Mouse (Mus musculus): ENCODE measurements around the gene Creb3l2. TPM values are rescaled to one million over a fixed set of nuclear protein-coding genes. Genes with fewer than 3 reads are reported as not detected.

Creb3l2 gene
- polyA plus RNA-seq, 1 experiment from 2014 or later: 31.7 TPM

- H3K4me1 ChIP-seq (ENCODE audit: insufficient read depth, low read length): peaks cover 64% of the 10 kb centered on the region
- peak overlapping the region; percentile 27; the same call in 1 of the 2 replicates for H3K9ac ChIP-seq (replicated peaks; ENCODE audit: low read length)
- H3K9me3 ChIP-seq (ENCODE audit: low read length): no peaks in the 10 kb centered on the region
- peak overlapping the region; percentile 19 for H3K4me2 ChIP-seq (replicated peaks; ENCODE audit: low read depth, low read length)
- no peaks in the 10 kb centered on the region for H3K36me3 ChIP-seq (ENCODE audit: insufficient read depth, low read length)
- WGBS: 39% methylated on average over 6 of the region's 6 CpGs
- no peak for ATAC-seq (ENCODE audit: low FRiP score, low TSS enrichment)
- peak overlapping the region; percentile 87 for H3K27ac ChIP-seq (ENCODE audit: low read length)
- H3K27me3 ChIP-seq (ENCODE audit: insufficient read depth, low read length): no peaks in the 10 kb centered on the region
- no peak overlapping the region for H3K4me3 ChIP-seq (ENCODE audit: low read length)
These were observed 23.0 kb downstream of the Creb3l2 start for GRCm38 (mm10) chr6:37418931-37419330.

- no peak overlapping the region for H3K4me2 ChIP-seq (replicated peaks; ENCODE audit: low read depth, low read length)
- H3K36me3 ChIP-seq (ENCODE audit: insufficient read depth, low read length): no peaks in the 10 kb centered on the region
- H3K27me3 ChIP-seq (ENCODE audit: insufficient read depth, low read length): no peaks in the 10 kb centered on the region
- peak overlapping the region; percentile 78 for H3K27ac ChIP-seq (ENCODE audit: low read length)
- no peaks in the 10 kb centered on the region for H3K9me3 ChIP-seq (ENCODE audit: low read length)
- 45% methylated on average over 4 of the region's 4 CpGs for WGBS
- no peak overlapping the region for H3K9ac ChIP-seq (replicated peaks; ENCODE audit: low read length)
- H3K4me3 ChIP-seq (ENCODE audit: low read length): no peak overlapping the region
- ATAC-seq (ENCODE audit: low FRiP score, low TSS enrichment): peak; percentile 55
- H3K4me1 ChIP-seq (ENCODE audit: insufficient read depth, low read length): peaks cover 63% of the 10 kb centered on the region
These were observed 25.2 kb downstream of the Creb3l2 start for GRCm38 (mm10) chr6:37416743-37417142.

GRCm38 (mm10) chr6:37415505-37415904 lies 26.4 kb downstream of the Creb3l2 start:
- H3K4me2 ChIP-seq (replicated peaks; ENCODE audit: low read depth, low read length): no peak overlapping the region
- H3K9me3 ChIP-seq (ENCODE audit: low read length): no peaks in the 10 kb centered on the region
- H3K36me3 ChIP-seq (ENCODE audit: insufficient read depth, low read length): no peaks in the 10 kb centered on the region
- H3K9ac ChIP-seq (replicated peaks; ENCODE audit: low read length): 0 out of 2 replicates have a peak overlapping the region, but pooled peaks have one; percentile 13
- ATAC-seq (ENCODE audit: low FRiP score, low TSS enrichment): no peak
- no peaks in the 10 kb centered on the region for H3K27me3 ChIP-seq (ENCODE audit: insufficient read depth, low read length)
- peak overlapping the region; percentile 84 for H3K27ac ChIP-seq (ENCODE audit: low read length)
- 53% methylated on average over 6 of the region's 6 CpGs for WGBS
- H3K4me1 ChIP-seq (ENCODE audit: insufficient read depth, low read length): peaks cover 75% of the 10 kb centered on the region
- H3K4me3 ChIP-seq (ENCODE audit: low read length): no peak overlapping the region

GRCm38 (mm10) chr6:37415034-37415433 lies 26.9 kb downstream of the Creb3l2 start:
- Histone ChIP-seq H3K36me3 (ENCODE audit: insufficient read depth, low read length) (no peaks in the 10 kb centered on the region), H3K9ac (replicated peaks; ENCODE audit: low read length) (0 out of 2 replicates have a peak overlapping the region, but pooled peaks have one; percentile 13), H3K4me1 (ENCODE audit: insufficient read depth, low read length) (peaks cover 73% of the 10 kb centered on the region), H3K4me3 (ENCODE audit: low read length) (no peak overlapping the region), H3K4me2 (replicated peaks; ENCODE audit: low read depth, low read length) (no peak overlapping the region), H3K27ac (ENCODE audit: low read length) (peak overlapping the region; percentile 84), H3K27me3 (ENCODE audit: insufficient read depth, low read length) (no peaks in the 10 kb centered on the region), H3K9me3 (ENCODE audit: low read length) (no peaks in the 10 kb centered on the region)
- WGBS: 28% methylated on average over 7 of the region's 7 CpGs
- ATAC-seq (ENCODE audit: low FRiP score, low TSS enrichment): peak; percentile 90

GRCm38 (mm10) chr6:37414576-37414975 lies 27.4 kb downstream of the Creb3l2 start:
- 88% methylated on average over 10 of the region's 10 CpGs for WGBS
- Histone ChIP-seq H3K4me2 (replicated peaks; ENCODE audit: low read depth, low read length) (no peak overlapping the region), H3K27me3 (ENCODE audit: insufficient read depth, low read length) (no peaks in the 10 kb centered on the region), H3K4me3 (ENCODE audit: low read length) (no peak overlapping the region), H3K9ac (replicated peaks; ENCODE audit: low read length) (no peak overlapping the region), H3K27ac (ENCODE audit: low read length) (peak overlapping the region; percentile 84), H3K36me3 (ENCODE audit: insufficient read depth, low read length) (no peaks in the 10 kb centered on the region), H3K4me1 (ENCODE audit: insufficient read depth, low read length) (peaks cover 72% of the 10 kb centered on the region), H3K9me3 (ENCODE audit: low read length) (no peaks in the 10 kb centered on the region)
- ATAC-seq (ENCODE audit: low FRiP score, low TSS enrichment): no peak

GRCm38 (mm10) chr6:37411696-37412095 lies 30.2 kb downstream of the Creb3l2 start:
- Histone ChIP-seq H3K27ac (ENCODE audit: low read length) (0 out of 2 replicates have a peak overlapping the region, but pooled peaks have one; percentile 42), H3K9ac (replicated peaks; ENCODE audit: low read length) (no peak overlapping the region), H3K27me3 (ENCODE audit: insufficient read depth, low read length) (no peaks in the 10 kb centered on the region), H3K36me3 (ENCODE audit: insufficient read depth, low read length) (no peaks in the 10 kb centered on the region), H3K4me2 (replicated peaks; ENCODE audit: low read depth, low read length) (no peak overlapping the region), H3K4me1 (ENCODE audit: insufficient read depth, low read length) (peaks cover 68% of the 10 kb centered on the region), H3K4me3 (ENCODE audit: low read length) (no peak overlapping the region), H3K9me3 (ENCODE audit: low read length) (no peaks in the 10 kb centered on the region)
- no peak for ATAC-seq (ENCODE audit: low FRiP score, low TSS enrichment)
- 35% methylated on average over 3 of the region's 3 CpGs for WGBS

- no peaks in the 10 kb centered on the region for H3K9me3 ChIP-seq (ENCODE audit: low read length)
- ATAC-seq (ENCODE audit: low FRiP score, low TSS enrichment): no peak
- H3K9ac ChIP-seq (replicated peaks; ENCODE audit: low read length): no peak overlapping the region
- peaks cover 67% of the 10 kb centered on the region for H3K4me1 ChIP-seq (ENCODE audit: insufficient read depth, low read length)
- H3K4me2 ChIP-seq (replicated peaks; ENCODE audit: low read depth, low read length): no peak overlapping the region
- no peaks in the 10 kb centered on the region for H3K27me3 ChIP-seq (ENCODE audit: insufficient read depth, low read length)
- peak overlapping the region; percentile 39; the same call in 1 of the 2 replicates for H3K27ac ChIP-seq (ENCODE audit: low read length)
- H3K4me3 ChIP-seq (ENCODE audit: low read length): no peak overlapping the region
- no peaks in the 10 kb centered on the region for H3K36me3 ChIP-seq (ENCODE audit: insufficient read depth, low read length)
- 88% methylated on average over 2 of the region's 2 CpGs for WGBS
These were observed 32.1 kb downstream of the Creb3l2 start for GRCm38 (mm10) chr6:37409829-37410228.

GRCm38 (mm10) chr6:37407876-37408275 lies 34.1 kb downstream of the Creb3l2 start:
- H3K4me3 ChIP-seq (ENCODE audit: low read length): no peak overlapping the region
- H3K27ac ChIP-seq (ENCODE audit: low read length): peak overlapping the region; percentile 70; the same call in 1 of the 2 replicates
- H3K9me3 ChIP-seq (ENCODE audit: low read length): no peaks in the 10 kb centered on the region
- WGBS: 74% methylated on average over 3 of the region's 3 CpGs
- H3K4me1 ChIP-seq (ENCODE audit: insufficient read depth, low read length): peaks cover 71% of the 10 kb centered on the region
- ATAC-seq (ENCODE audit: low FRiP score, low TSS enrichment): no peak
- no peaks in the 10 kb centered on the region for H3K36me3 ChIP-seq (ENCODE audit: insufficient read depth, low read length)
- H3K4me2 ChIP-seq (replicated peaks; ENCODE audit: low read depth, low read length): no peak overlapping the region
- H3K27me3 ChIP-seq (ENCODE audit: insufficient read depth, low read length): no peaks in the 10 kb centered on the region
- no peak overlapping the region for H3K9ac ChIP-seq (replicated peaks; ENCODE audit: low read length)

- Histone ChIP-seq H3K4me1 (ENCODE audit: insufficient read depth, low read length) (peaks cover 77% of the 10 kb centered on the region), H3K27me3 (ENCODE audit: insufficient read depth, low read length) (no peaks in the 10 kb centered on the region), H3K27ac (ENCODE audit: low read length) (no peak overlapping the region), H3K9ac (replicated peaks; ENCODE audit: low read length) (no peak overlapping the region), H3K4me3 (ENCODE audit: low read length) (no peak overlapping the region), H3K4me2 (replicated peaks; ENCODE audit: low read depth, low read length) (no peak overlapping the region), H3K9me3 (ENCODE audit: low read length) (no peaks in the 10 kb centered on the region), H3K36me3 (ENCODE audit: insufficient read depth, low read length) (no peaks in the 10 kb centered on the region)
- ATAC-seq (ENCODE audit: low FRiP score, low TSS enrichment): no peak
- WGBS: 56% methylated on average over 6 of the region's 6 CpGs
These were observed 35.0 kb downstream of the Creb3l2 start for GRCm38 (mm10) chr6:37406903-37407302.

GRCm38 (mm10) chr6:37406018-37406417 lies 35.9 kb downstream of the Creb3l2 start:
- 34% methylated on average over 10 of the region's 10 CpGs for WGBS
- Histone ChIP-seq H3K4me1 (ENCODE audit: insufficient read depth, low read length) (peaks cover 77% of the 10 kb centered on the region), H3K4me3 (ENCODE audit: low read length) (no peak overlapping the region), H3K27ac (ENCODE audit: low read length) (no peak overlapping the region), H3K9me3 (ENCODE audit: low read length) (no peaks in the 10 kb centered on the region), H3K36me3 (ENCODE audit: insufficient read depth, low read length) (no peaks in the 10 kb centered on the region), H3K4me2 (replicated peaks; ENCODE audit: low read depth, low read length) (no peak overlapping the region), H3K27me3 (ENCODE audit: insufficient read depth, low read length) (no peaks in the 10 kb centered on the region), H3K9ac (replicated peaks; ENCODE audit: low read length) (no peak overlapping the region)
- ATAC-seq (ENCODE audit: low FRiP score, low TSS enrichment): no peak
